ENCODE assay signal across 14 mouse cellular contexts in the genomic region with DNA sequence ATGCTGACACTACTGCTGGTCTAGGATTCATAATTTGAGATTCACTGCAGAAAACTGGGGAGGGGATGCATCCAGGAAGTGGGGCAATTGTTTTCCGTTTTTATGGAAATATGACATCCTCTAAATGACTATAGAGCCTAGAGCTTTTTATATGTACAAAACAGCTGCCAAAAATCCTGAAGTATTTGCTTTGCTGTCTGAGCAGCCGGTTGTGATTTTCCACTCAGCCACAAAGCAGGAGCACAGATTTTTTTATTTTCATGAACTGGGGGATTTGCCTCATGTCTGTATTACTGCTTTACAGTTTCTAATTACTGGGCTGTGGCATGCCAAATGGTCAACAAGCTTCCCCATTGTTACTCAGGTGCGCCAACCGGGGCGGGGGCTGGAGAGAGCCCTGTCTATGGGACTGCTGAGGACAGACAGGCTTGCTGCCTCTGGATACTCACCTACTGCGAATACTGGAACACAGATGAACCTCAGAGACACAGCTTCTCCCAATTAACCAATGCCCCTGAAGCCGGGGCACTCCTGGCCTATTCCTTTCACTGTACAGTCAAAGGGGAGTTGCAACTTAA. TPM values are rescaled to one million over a fixed set of nuclear protein-coding genes. Genes with fewer than 3 reads are reported as not detected.
DNase-seq lines count a peak whose midpoint lies in the region; ATAC-seq and TF ChIP-seq lines count a peak whose summit lies in the region.
"Had no signal": no experiment of that assay in that cellular context is flagged by ENCODE, and none has a peak within 500 bp of the region (broad histone marks: within the 10 kb centered on the region; RNA-seq: fewer than 3 reads in every experiment).

No protein-coding gene starts in this region.

- no peak for TF ChIP-seq CTCF in stomach, postnatal 0 days (IDR thresholded peaks at IDR 0.05; ENCODE audit: low read depth)

- no peaks in the 10 kb centered on the region for H3K27me3 ChIP-seq in lung, embryonic 15.5 days
- H3K27me3 ChIP-seq in limb, embryonic 13.5 days = no peaks in the 10 kb centered on the region
- H3K27me3 ChIP-seq in stomach, postnatal 0 days (ENCODE audit: control insufficient read depth, insufficient read depth, low read length) = no peaks in the 10 kb centered on the region

- WGBS in lung, embryonic 15.5 days = 52% methylated on average over 7 of the region's 7 CpGs
- 27% methylated on average over 7 of the region's 7 CpGs for WGBS in limb, embryonic 13.5 days
- 52% methylated on average over 7 of the region's 7 CpGs for WGBS in stomach, postnatal 0 days

- TF ChIP-seq EP300 in stomach, postnatal 0 days (optimal IDR thresholded peaks at IDR 0.05) = no peak

- H3K9me3 ChIP-seq in lung, embryonic 15.5 days = no peaks in the 10 kb centered on the region
- no peaks in the 10 kb centered on the region for H3K9me3 ChIP-seq in limb, embryonic 13.5 days
- H3K9me3 ChIP-seq in stomach, postnatal 0 days (ENCODE audit: control insufficient read depth, low read length) = no peaks in the 10 kb centered on the region
- H3K9me3 ChIP-seq: forebrain, embryonic 10.5 days; midbrain, embryonic 12.5 days had no signal

- H3K4me3 ChIP-seq in lung, embryonic 15.5 days = no peak overlapping the region
- H3K4me3 ChIP-seq in limb, embryonic 13.5 days = no peak overlapping the region
- H3K4me3 ChIP-seq in stomach, postnatal 0 days (ENCODE audit: low read depth, low read length) = no peak overlapping the region
- H3K4me3 ChIP-seq: forebrain, embryonic 10.5 days; midbrain, embryonic 12.5 days; myocyte had no signal

- ATAC-seq in lung, embryonic 15.5 days (ENCODE audit: borderline replicate concordance, extremely low read depth, low FRiP score, low TSS enrichment) = no peak
- peak; percentile 36; the same call in 1 of the 2 replicates for ATAC-seq in limb, embryonic 13.5 days (ENCODE audit: low FRiP score, low read depth)
- ATAC-seq in stomach, postnatal 0 days (ENCODE audit: low FRiP score, low TSS enrichment) = no peak
- ATAC-seq: activated CD4-positive, CD25-positive, alpha-beta regulatory T cell, adult 4 months; CD4-positive, CD25-positive, alpha-beta regulatory T cell, adult 4 months; hindbrain, postnatal 0 days had no signal

- no peak overlapping the region for H3K9ac ChIP-seq in lung, embryonic 15.5 days
- no peak overlapping the region for H3K9ac ChIP-seq in limb, embryonic 13.5 days
- H3K9ac ChIP-seq in stomach, postnatal 0 days (ENCODE audit: low read length) = 0 out of 2 replicates have a peak overlapping the region, but pooled peaks have one; percentile 35
- H3K9ac ChIP-seq: midbrain, embryonic 12.5 days had no signal

- H3K4me1 ChIP-seq in lung, embryonic 15.5 days = peaks cover 33% of the 10 kb centered on the region
- peaks cover 49% of the 10 kb centered on the region for H3K4me1 ChIP-seq in limb, embryonic 13.5 days
- H3K4me1 ChIP-seq in stomach, postnatal 0 days (replicated peaks; ENCODE audit: control insufficient read depth, insufficient read depth) = peaks cover 5% of the 10 kb centered on the region; the same call in 1 of the 2 replicates

- peak; percentile 88 for DNase-seq in heart, adult 11 months
- no peak for DNase-seq in heart, postnatal 4 days
- no peak for DNase-seq in lung, postnatal 10 days
- DNase-seq in stomach, postnatal 0 days (ENCODE audit: low spot score) = no peak
- DNase-seq in adrenal gland, postnatal 4 days (ENCODE audit: low spot score in 2 of 2) = no peak
- DNase-seq: cerebellum, adult 11-12 months had no signal

- no peaks in the 10 kb centered on the region for H3K36me3 ChIP-seq in lung, embryonic 15.5 days
- no peaks in the 10 kb centered on the region for H3K36me3 ChIP-seq in limb, embryonic 13.5 days
- H3K36me3 ChIP-seq in stomach, postnatal 0 days (ENCODE audit: control insufficient read depth, insufficient read depth, low read length) = no peaks in the 10 kb centered on the region
- H3K36me3 ChIP-seq: forebrain, embryonic 10.5 days; midbrain, embryonic 12.5 days had no signal

- H3K4me2 ChIP-seq in lung, embryonic 15.5 days = no peak overlapping the region
- peak overlapping the region; percentile 34 for H3K4me2 ChIP-seq in limb, embryonic 13.5 days (replicated peaks)
- H3K4me2 ChIP-seq in stomach, postnatal 0 days (replicated peaks; ENCODE audit: low read depth) = no peak overlapping the region
- H3K4me2 ChIP-seq: midbrain, embryonic 12.5 days had no signal

- H3K27ac ChIP-seq in lung, embryonic 15.5 days = 0 out of 2 replicates have a peak overlapping the region, but pooled peaks have one; percentile 29
- peak overlapping the region; percentile 69; the same call in 1 of the 2 replicates for H3K27ac ChIP-seq in limb, embryonic 13.5 days
- 0 out of 2 replicates have a peak overlapping the region, but pooled peaks have one; percentile 18 for H3K27ac ChIP-seq in stomach, postnatal 0 days (replicated peaks)
- H3K27ac ChIP-seq: forebrain, embryonic 10.5 days; hindbrain, postnatal 0 days; midbrain, embryonic 12.5 days had no signal

RNA-seq across cellular contexts. Expression of a gene that starts 53.3 kb away (rescaled TPM):
- 10 to 100 TPM; 49.0 to 51.4 TPM for total RNA-seq in heart, postnatal 4 days (2021)
- 16.2 and 17.0 TPM in 2 replicates for polyA plus RNA-seq in lung, embryonic 15.5 days (2015; fragmentation: Nextera tagmentation; extraction: Ambion mirVana)
- 55.1 and 57.6 TPM in 2 replicates for polyA plus RNA-seq in limb, embryonic 13.5 days (2015; fragmentation: Nextera tagmentation; extraction: Ambion mirVana)
- polyA plus RNA-seq in stomach, postnatal 0 days (2015; fragmentation: Nextera tagmentation; extraction: Ambion mirVana) = 7.3 and 8.5 TPM in 2 replicates
- total RNA-seq in adrenal gland, postnatal 4 days (2021) = 10 to 100 TPM; 72.9 to 80.5 TPM

Comparison
In these comparisons a context has a peak if more than half of its experiments do, and no peak if none do; other contexts are left out.
1. H3K27ac ChIP-seq: peak in every context shown above with its lines; median percentile 69 in limb, embryonic 13.5 days; 29 in lung, embryonic 15.5 days; 18 in stomach, postnatal 0 days.